Comparison of ENCODE assay signal across 19 mouse cellular contexts in genomic region chr2:31019011-31019410, GRCm38 (mm10). TPM values are rescaled to one million over a fixed set of nuclear protein-coding genes. Genes with fewer than 3 reads are reported as not detected.
A peak's percentile ranks its signal among the peaks of the same experiment; 100 is the strongest.
DNase-seq lines count a peak whose midpoint lies in the region; ATAC-seq lines count a peak whose summit lies in the region.
"Had no signal": no experiment of that assay in that cellular context is flagged by ENCODE, and none has a peak within 500 bp of the region (broad histone marks: within the 10 kb centered on the region; RNA-seq: fewer than 3 reads in every experiment).

No protein-coding gene starts in this region.

- H3K9ac ChIP-seq in kidney, embryonic 16.5 days (replicated peaks; ENCODE audit: low read length) = no peak overlapping the region
- H3K9ac ChIP-seq: embryonic facial prominence, embryonic 12.5 days; forebrain, embryonic 12.5 days; heart, embryonic 12.5 days had no signal

- H3K36me3 ChIP-seq in kidney, embryonic 16.5 days (ENCODE audit: insufficient read depth, low read length) = peaks cover 20% of the 10 kb centered on the region

- no peak overlapping the region for H3K27ac ChIP-seq in kidney, embryonic 16.5 days (ENCODE audit: low read length)
- H3K27ac ChIP-seq: embryonic facial prominence, embryonic 12.5 days; forebrain, embryonic 12.5 days; gastrocnemius, adult 2 months had no signal

- H3K4me3 ChIP-seq in kidney, embryonic 16.5 days (ENCODE audit: low read length) = no peak overlapping the region
- H3K4me3 ChIP-seq: embryonic facial prominence, embryonic 12.5 days; forebrain, embryonic 12.5 days; gastrocnemius, adult 2 months; heart, embryonic 12.5 days had no signal

- no peak for ATAC-seq in cerebellum, adult (ENCODE audit: insufficient number of reproducible peaks, low FRiP score, low TSS enrichment)
- no peak for ATAC-seq in kidney, embryonic 16.5 days (ENCODE audit: low FRiP score, low TSS enrichment)
- ATAC-seq: forebrain, embryonic 16.5 days; hindbrain, embryonic 16.5 days had no signal

- no peaks in the 10 kb centered on the region for H3K9me3 ChIP-seq in kidney, embryonic 16.5 days (ENCODE audit: low read length)
- H3K9me3 ChIP-seq: embryonic facial prominence, embryonic 12.5 days; forebrain, embryonic 12.5 days; heart, embryonic 12.5 days had no signal

- no peaks in the 10 kb centered on the region for H3K4me1 ChIP-seq in kidney, embryonic 16.5 days (ENCODE audit: insufficient read depth, low read length)
- H3K4me1 ChIP-seq: embryonic facial prominence, embryonic 12.5 days; forebrain, embryonic 12.5 days; heart, embryonic 12.5 days had no signal

- no peak overlapping the region for H3K4me2 ChIP-seq in kidney, embryonic 16.5 days (replicated peaks; ENCODE audit: low read depth, low read length)
- H3K4me2 ChIP-seq: embryonic facial prominence, embryonic 12.5 days; forebrain, embryonic 12.5 days; heart, embryonic 12.5 days had no signal

- no peaks in the 10 kb centered on the region for H3K27me3 ChIP-seq in kidney, embryonic 16.5 days (ENCODE audit: insufficient read depth, low read length)
- H3K27me3 ChIP-seq: CH12.LX; embryonic facial prominence, embryonic 12.5 days; forebrain, embryonic 12.5 days; heart, embryonic 12.5 days had no signal

- 87% methylated on average over 8 of the region's 8 CpGs for WGBS in kidney, embryonic 16.5 days

- DNase-seq in cerebellum, adult 11-12 months = peak; percentile 78
- DNase-seq in ES-CJ7 (ENCODE audit: low read depth, low spot score) = peak; percentile 50
- DNase-seq in cerebellum, adult 18-20 months = peak; percentile 47 to 67
- peak; percentile 81 for DNase-seq in cerebellum, adult 9-11 months
- DNase-seq in c-Kit-positive CD71-positive TER-119-positive erythroid progenitor cells, embryonic 14.5 days (ENCODE audit: low spot score) = no peak
- no peak for DNase-seq in B cell, adult 2 months
- DNase-seq: adrenal gland, postnatal 10 days; gastrocnemius, adult 2 months; gastrocnemius, postnatal 25 days; kidney, adult 11 months; kidney, adult 9 months had no signal

RNA-seq across cellular contexts. Expression of gene Usp20, which starts 36.9 kb away (rescaled TPM):
- polyA plus RNA-seq in kidney, embryonic 16.5 days (2015; fragmentation: Nextera tagmentation; extraction: Ambion mirVana) = 22.6 and 26.3 TPM in 2 replicates

RNA-seq across cellular contexts. Expression of gene BC005624, which starts 37.0 kb away (rescaled TPM):
- polyA plus RNA-seq in kidney, embryonic 16.5 days (2015; fragmentation: Nextera tagmentation; extraction: Ambion mirVana) = 63.0 and 64.0 TPM in 2 replicates

RNA-seq across cellular contexts. Expression of gene Tor1a, which starts 51.3 kb away (rescaled TPM):
- polyA plus RNA-seq in kidney, embryonic 16.5 days (2015; fragmentation: Nextera tagmentation; extraction: Ambion mirVana) = 80.3 and 83.9 TPM in 2 replicates

Comparison
In these comparisons a context has a peak if more than half of its experiments do, and no peak if none do; other contexts are left out.
1. DNase-seq: peak in cerebellum, adult 11-12 months (single experiment), ES-CJ7 (single experiment), cerebellum, adult 18-20 months (2 of 2) and cerebellum, adult 9-11 months (single experiment); none in c-Kit-positive CD71-positive TER-119-positive erythroid progenitor cells, embryonic 14.5 days (single experiment) and B cell, adult 2 months (0 of 2).